Mouse (Mus musculus) midbrain, embryonic 14.5 days (tissue): ENCODE measurements around the gene Cdca5. TPM values are rescaled to one million over a fixed set of nuclear protein-coding genes. Genes with fewer than 3 reads are reported as not detected.

Experiments used
- ATAC-seq: fragments of 200-750 bp; cut with Nextera tagmentation; 2 replicates; pipeline ENCODE4 v1.8.0; 2017; ENCODE audit warnings: moderate number of reproducible peaks, moderate library complexity; ENCODE audit not compliant: low FRiP score, low TSS enrichment
- DNase-seq: peaks from one replicate; pipeline ENCODE4 v3.0.0-alpha.2; 2015
- H3K27ac ChIP-seq: fragments of 300-500 bp; sonication (generic); replicated peaks from 2 replicates; pipeline ENCODE4 v1.5.1; 2014; ENCODE audit warnings: mild to moderate bottlenecking, low read depth, low read length, moderate library complexity
- H3K27me3 ChIP-seq: fragments of 300-500 bp; sonication (generic); 2 replicates; pipeline ENCODE4 v1.6.1; 2014; ENCODE audit warnings: low read length, control low read depth, mixed read lengths; ENCODE audit not compliant: control insufficient read depth, insufficient read depth
- H3K36me3 ChIP-seq: fragments of 300-500 bp; sonication (generic); 2 replicates; pipeline ENCODE4 v1.6.1; 2014; ENCODE audit warnings: low read length, control low read depth; ENCODE audit not compliant: control insufficient read depth, insufficient read depth
- H3K4me1 ChIP-seq: fragments of 300-500 bp; sonication (generic); 2 replicates; pipeline ENCODE4 v1.6.1; 2014; ENCODE audit warnings: mild to moderate bottlenecking, antibody characterized with exemption, low read length, control low read depth; ENCODE audit not compliant: control insufficient read depth, insufficient read depth
- H3K4me2 ChIP-seq: fragments of 300-500 bp; sonication (generic); 2 replicates; pipeline ENCODE4 v1.6.1; 2014; ENCODE audit warnings: mild to moderate bottlenecking, low read length, moderate library complexity
- H3K4me3 ChIP-seq: fragments of 300-500 bp; sonication (generic); replicated peaks from 2 replicates; pipeline ENCODE4 v1.5.1; 2014; ENCODE audit warnings: low read depth, low read length
- H3K9ac ChIP-seq: fragments of 300-500 bp; sonication (generic); replicated peaks from 2 replicates; pipeline ENCODE4 v1.6.1; 2014; ENCODE audit warnings: mild to moderate bottlenecking, low read length, moderate library complexity
- H3K9me3 ChIP-seq: fragments of 300-500 bp; sonication (generic); 2 replicates; pipeline ENCODE4 v1.6.1; 2016; ENCODE audit warnings: low read length, control low read depth, mixed read lengths; ENCODE audit not compliant: control insufficient read depth
- WGBS: fragments of 180-500 bp; shearing (Covaris S2); extraction: QIAGEN DNeasy Blood & Tissue Kit; methylation state at CpG from one replicate; pipeline ENCODE4 v1.1.7; 2014; 5-methylcytosine and 5-hydroxymethylcytosine counted together
- polyA plus RNA-seq: library from polyadenylated mRNA; unstranded; fragments of >200 nt; fragmentation: Nextera tagmentation; extraction: Ambion mirVana; gene quantifications from 2 replicates; pipeline ENCODE4 v1.2.1, GENCODE M21; 2014

The Cdca5 gene
- polyA plus RNA-seq, 1 experiment from 2014 or later, result 8.6 TPM

GRCm38 (mm10) chr19:6082156-6082555, 2.6 kb upstream of the Cdca5 start, which contains the start of gene Gm28374:
TSS of gene Gm28374 (minus strand) at chr19:6082256.
- H3K4me2 ChIP-seq, result no peak within 1 kb of the TSS
- H3K4me3 ChIP-seq, result no peak within 1 kb of the TSS
- H3K27me3 ChIP-seq, result no peaks in the 10 kb centered on the region
- 93% methylated on average over 9 of the region's 9 CpGs for WGBS
- no peak within 1 kb of the TSS for H3K27ac ChIP-seq
- ATAC-seq (no peak), DNase-seq (no peak)
- peaks cover 26% of the 10 kb centered on the region for H3K36me3 ChIP-seq
- H3K4me1 ChIP-seq, result peaks cover 16% of the 10 kb centered on the region
- H3K9me3 ChIP-seq, result no peaks in the 10 kb centered on the region
- H3K9ac ChIP-seq, result no peak within 1 kb of the TSS

DNA sequence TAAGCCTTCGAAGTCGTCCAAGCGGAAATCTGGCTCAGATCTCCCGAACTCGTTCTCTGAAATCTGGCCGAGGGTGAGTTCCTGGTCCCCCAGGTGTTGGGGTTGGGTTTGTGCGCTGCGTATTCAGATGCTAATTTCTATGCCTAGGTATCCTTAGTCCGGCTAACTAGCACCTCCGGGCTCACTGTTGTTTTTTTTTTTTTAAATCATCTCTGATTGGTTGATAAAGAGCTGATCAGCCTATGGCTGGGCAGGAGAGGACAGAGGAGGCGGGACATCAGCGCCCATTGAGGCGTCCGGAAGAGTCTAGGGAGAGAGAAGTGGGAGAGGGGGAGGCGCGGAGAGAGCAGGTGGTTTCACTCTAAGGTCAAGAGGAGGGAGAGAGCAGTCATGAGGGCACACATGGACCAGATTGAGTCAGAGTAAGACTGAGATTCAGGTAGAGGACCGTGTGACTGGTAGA, 665 bp downstream of the Cdca5 start:
- H3K9me3 ChIP-seq, result no peaks in the 10 kb centered on the region
- no peak overlapping the region for H3K27ac ChIP-seq
- under 1% methylated on average over 17 of the region's 17 CpGs for WGBS
- DNase-seq (peak; percentile 65), ATAC-seq (0 out of 2 replicates have a peak, but pooled peaks have one; percentile 51)
- peaks cover 16% of the 10 kb centered on the region for H3K4me1 ChIP-seq
- no peak overlapping the region; the same call in 1 of the 2 replicates for H3K9ac ChIP-seq
- peak overlapping the region; percentile 88 for H3K4me2 ChIP-seq
- H3K27me3 ChIP-seq, result no peaks in the 10 kb centered on the region
- H3K36me3 ChIP-seq, result peaks cover 21% of the 10 kb centered on the region
- peak overlapping the region; percentile 69 for H3K4me3 ChIP-seq

- DNase-seq (no peak), ATAC-seq (no peak)
- no peak overlapping the region for H3K9ac ChIP-seq
- H3K36me3 ChIP-seq, result peaks cover 5% of the 10 kb centered on the region; the same call in 1 of the 2 replicates
- 94% methylated on average over 13 of the region's 13 CpGs for WGBS
- no peaks in the 10 kb centered on the region for H3K27me3 ChIP-seq
- no peaks in the 10 kb centered on the region for H3K9me3 ChIP-seq
- H3K4me3 ChIP-seq, result no peak overlapping the region
- no peak overlapping the region for H3K27ac ChIP-seq
- H3K4me2 ChIP-seq, result no peak overlapping the region
- H3K4me1 ChIP-seq, result peaks cover 15% of the 10 kb centered on the region
Measured at GRCm38 (mm10) chr19:6088841-6089240, 4.1 kb downstream of the Cdca5 start.

DNA sequence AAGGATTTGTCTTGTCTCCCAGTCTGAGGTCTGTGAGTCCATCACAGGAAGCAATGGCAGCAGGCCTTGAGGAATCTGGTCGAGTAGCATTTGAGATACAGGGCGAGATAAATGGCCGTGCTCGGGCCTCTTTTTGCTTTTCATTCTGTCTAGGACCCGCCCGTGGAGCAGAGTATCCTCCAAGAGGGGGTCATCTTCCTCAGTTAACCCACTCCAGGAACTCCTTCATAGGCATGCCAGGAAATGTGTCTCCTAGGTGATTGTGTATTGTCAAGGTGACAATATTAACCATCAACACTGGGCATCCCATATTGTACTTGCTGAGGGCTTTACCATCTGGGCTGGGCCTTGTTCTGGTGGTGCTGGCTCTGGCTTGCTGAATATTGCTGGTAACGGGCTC, 9.3 kb downstream of the Cdca5 start, which contains the start of gene AC131692.1:
Gene AC131692.1 (plus strand): TSS at position 301 of the 400 bp plus-strand sequence.
- Histone ChIP-seq H3K27me3 (no peaks in the 10 kb centered on the region), H3K4me2 (no peak within 1 kb of the TSS), H3K9me3 (no peaks in the 10 kb centered on the region), H3K4me3 (no peak within 1 kb of the TSS), H3K36me3 (peaks cover 5% of the 10 kb centered on the region; the same call in 1 of the 2 replicates), H3K9ac (no peak within 1 kb of the TSS), H3K27ac (no peak within 1 kb of the TSS), H3K4me1 (no peaks in the 10 kb centered on the region)
- DNase-seq, result no peak
- no peak for ATAC-seq
- WGBS, result 90% methylated on average over 7 of the region's 7 CpGs

- H3K4me2 ChIP-seq, result no peak overlapping the region
- H3K9ac ChIP-seq, result no peak overlapping the region
- ATAC-seq, result no peak
- H3K36me3 ChIP-seq, result no peaks in the 10 kb centered on the region
- no peak overlapping the region for H3K4me3 ChIP-seq
- H3K27me3 ChIP-seq, result no peaks in the 10 kb centered on the region
- no peak overlapping the region for H3K27ac ChIP-seq
- no peaks in the 10 kb centered on the region for H3K4me1 ChIP-seq
- DNase-seq, result no peak
- WGBS, result 94% methylated on average over 3 of the region's 3 CpGs
- H3K9me3 ChIP-seq, result no peaks in the 10 kb centered on the region
Measured at GRCm38 (mm10) chr19:6097847-6098246, 13.1 kb downstream of the Cdca5 start.

- Histone ChIP-seq H3K4me1 (no peaks in the 10 kb centered on the region), H3K9ac (no peak overlapping the region), H3K9me3 (no peaks in the 10 kb centered on the region), H3K36me3 (no peaks in the 10 kb centered on the region), H3K27ac (no peak overlapping the region), H3K4me3 (no peak overlapping the region), H3K27me3 (no peaks in the 10 kb centered on the region), H3K4me2 (no peak overlapping the region)
- ATAC-seq (no peak), DNase-seq (no peak)
- WGBS, result 78% methylated on average over 6 of the region's 6 CpGs
Measured at GRCm38 (mm10) chr19:6101186-6101585, 16.4 kb downstream of the Cdca5 start.

GRCm38 (mm10) chr19:6102169-6102853, 17.5 kb downstream of the Cdca5 start:
- no peaks in the 10 kb centered on the region for H3K27me3 ChIP-seq
- ATAC-seq (no peak), DNase-seq (no peak)
- no peaks in the 10 kb centered on the region for H3K36me3 ChIP-seq
- H3K27ac ChIP-seq, result no peak overlapping the region
- H3K4me3 ChIP-seq, result no peak overlapping the region
- no peak overlapping the region for H3K4me2 ChIP-seq
- H3K4me1 ChIP-seq, result no peaks in the 10 kb centered on the region
- 83% methylated on average over 6 of the region's 6 CpGs for WGBS
- H3K9ac ChIP-seq, result no peak overlapping the region
- no peaks in the 10 kb centered on the region for H3K9me3 ChIP-seq

DNA sequence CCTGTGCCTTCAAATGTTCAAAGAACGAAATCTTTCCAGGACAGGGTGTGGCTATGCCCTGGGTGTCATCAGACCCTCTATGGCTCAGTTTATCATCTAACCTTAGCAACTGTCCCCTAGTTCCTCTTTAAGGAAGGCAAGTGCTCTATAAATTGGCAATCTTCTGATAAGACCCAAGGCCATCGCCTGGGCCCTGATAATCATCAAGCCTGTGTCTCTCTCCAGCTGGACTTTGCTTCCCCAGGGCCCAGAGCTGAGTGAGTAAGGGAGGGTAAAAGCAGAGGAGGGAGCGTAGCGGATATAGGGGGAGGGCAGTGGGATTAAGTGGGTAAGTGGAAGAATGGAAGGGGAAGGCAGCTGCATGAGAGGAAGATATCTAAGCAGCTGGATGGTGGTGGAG, 19.7 kb downstream of the Cdca5 start:
- no peaks in the 10 kb centered on the region for H3K27me3 ChIP-seq
- H3K9ac ChIP-seq, result 0 out of 2 replicates have a peak overlapping the region, but pooled peaks have one; percentile 9
- WGBS, result 70% methylated on average over 4 of the region's 4 CpGs
- ATAC-seq (no peak), DNase-seq (no peak)
- no peaks in the 10 kb centered on the region for H3K36me3 ChIP-seq
- H3K4me3 ChIP-seq, result no peak overlapping the region
- no peak overlapping the region for H3K27ac ChIP-seq
- H3K9me3 ChIP-seq, result no peaks in the 10 kb centered on the region
- H3K4me1 ChIP-seq, result no peaks in the 10 kb centered on the region
- H3K4me2 ChIP-seq, result no peak overlapping the region

DNA sequence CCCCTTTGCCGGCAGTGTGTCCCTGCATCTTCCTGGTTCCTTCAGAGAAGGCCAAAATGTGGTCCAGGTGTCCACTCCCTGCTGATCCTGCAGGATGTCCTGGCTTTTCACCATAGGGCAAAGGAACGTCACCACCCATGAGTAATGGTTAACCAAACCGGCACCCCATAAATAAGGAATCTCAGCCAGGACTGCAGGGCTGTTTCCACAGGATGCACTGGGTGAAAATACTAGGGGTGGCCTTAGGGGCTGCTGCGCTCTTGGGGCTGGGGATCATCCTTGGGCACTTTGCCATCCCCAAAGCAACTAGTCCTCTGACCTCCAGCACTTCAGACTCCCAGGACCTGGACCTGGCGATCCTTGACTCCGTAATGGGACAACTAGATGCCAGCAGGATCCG, 20.8 kb downstream of the Cdca5 start, which contains the start of gene Naaladl1:
Gene Naaladl1 (plus strand): TSS at position 197 of the 400 bp plus-strand sequence.
- Histone ChIP-seq H3K36me3 (no peaks in the 10 kb centered on the region), H3K4me3 (no peak within 1 kb of the TSS), H3K27me3 (no peaks in the 10 kb centered on the region), H3K4me1 (no peaks in the 10 kb centered on the region), H3K9me3 (no peaks in the 10 kb centered on the region), H3K27ac (no peak within 1 kb of the TSS), H3K9ac (0 out of 2 replicates have a peak within 1 kb of the TSS, but pooled peaks have one; percentile 9), H3K4me2 (no peak within 1 kb of the TSS)
- WGBS, result 86% methylated on average over 7 of the region's 7 CpGs
- DNase-seq (no peak), ATAC-seq (no peak)
